Mouse (Mus musculus): Measurements from ENCODE around the gene Spg20.

Gene Spg20

DNA sequence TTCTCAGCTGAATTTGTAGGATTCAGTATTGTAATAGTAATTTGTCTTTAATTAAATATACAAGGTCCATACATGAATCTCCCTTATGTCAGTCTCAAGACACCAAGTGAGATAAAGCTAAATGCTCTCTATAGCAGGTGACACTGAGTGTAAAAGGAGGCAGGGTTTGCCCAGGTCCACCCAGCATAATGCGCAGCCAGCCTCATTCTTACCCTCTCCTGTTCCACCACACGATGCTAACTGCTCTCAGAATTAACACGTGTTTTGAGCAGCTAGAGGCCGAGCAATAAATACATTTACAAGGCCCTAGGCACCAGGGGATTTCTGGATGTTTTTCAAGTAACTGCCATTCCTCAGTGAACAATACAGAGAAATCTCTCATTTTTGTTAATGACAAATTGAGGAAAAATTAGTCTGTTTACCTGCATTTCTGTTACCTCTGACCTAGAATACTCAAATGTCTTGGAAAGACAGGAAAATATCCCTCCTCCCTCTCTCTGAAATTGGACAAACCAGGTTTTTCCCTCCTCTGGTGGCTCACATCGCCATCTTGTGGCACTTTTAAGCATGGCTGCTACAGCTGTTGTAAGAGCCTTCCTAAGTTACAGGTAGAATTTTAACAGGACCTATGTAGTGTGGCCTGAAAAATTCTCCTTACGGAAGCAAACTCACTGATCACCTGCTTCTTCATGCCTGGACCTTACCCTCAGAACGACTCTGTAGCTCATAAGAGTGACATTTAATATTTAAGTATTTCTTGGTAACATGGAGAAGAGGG, 39.9 kb downstream of the Spg20 start:
- no peak for DNase-seq (ENCODE audit: low read depth)

GRCm38 (mm10) chr3:55152673-55153334, 40.9 kb downstream of the Spg20 start:
- DNase-seq (ENCODE audit: low read depth): no peak

DNA sequence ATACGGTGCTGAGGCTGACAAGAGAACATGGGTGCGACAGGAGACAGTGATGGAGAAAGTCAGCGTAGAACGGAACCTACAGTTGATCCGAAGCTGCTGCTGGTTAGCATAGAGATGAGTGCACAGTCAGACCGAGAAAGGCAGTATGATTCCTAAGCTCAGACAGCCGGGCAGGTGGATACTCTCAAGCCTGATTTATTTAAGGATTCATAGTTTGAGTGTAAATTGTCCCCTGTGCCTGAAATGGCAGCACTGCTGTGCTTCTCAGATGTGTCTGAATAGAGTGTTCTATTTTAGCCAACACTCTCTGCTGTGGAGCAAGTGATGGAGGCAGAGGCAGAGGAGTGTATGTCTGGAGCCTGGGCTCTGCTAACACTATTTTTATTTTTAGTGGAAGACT, 42.3 kb downstream of the Spg20 start:
- no peak for DNase-seq (ENCODE audit: low read depth)

DNA sequence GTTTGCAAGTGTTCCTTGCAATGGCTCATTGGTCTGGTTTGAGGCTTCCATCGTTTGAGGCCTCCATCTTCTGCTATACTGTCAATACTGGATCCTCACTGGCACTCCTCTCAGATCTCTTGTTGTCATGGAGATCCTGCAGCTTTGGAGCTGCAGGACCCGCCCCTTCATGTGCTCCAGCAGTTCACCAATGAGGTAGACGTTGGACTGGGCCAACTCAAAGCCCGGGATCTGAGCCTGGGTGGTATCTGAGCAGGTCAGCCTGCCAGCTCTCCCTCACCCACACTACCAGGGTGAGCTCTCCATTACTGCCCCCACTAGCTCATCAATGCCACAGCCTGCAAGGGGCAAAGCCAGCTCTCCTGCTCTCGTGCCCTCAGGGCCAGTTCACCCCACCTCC, 45.5 kb downstream of the Spg20 start:
- no peak for DNase-seq (ENCODE audit: low read depth)

DNA sequence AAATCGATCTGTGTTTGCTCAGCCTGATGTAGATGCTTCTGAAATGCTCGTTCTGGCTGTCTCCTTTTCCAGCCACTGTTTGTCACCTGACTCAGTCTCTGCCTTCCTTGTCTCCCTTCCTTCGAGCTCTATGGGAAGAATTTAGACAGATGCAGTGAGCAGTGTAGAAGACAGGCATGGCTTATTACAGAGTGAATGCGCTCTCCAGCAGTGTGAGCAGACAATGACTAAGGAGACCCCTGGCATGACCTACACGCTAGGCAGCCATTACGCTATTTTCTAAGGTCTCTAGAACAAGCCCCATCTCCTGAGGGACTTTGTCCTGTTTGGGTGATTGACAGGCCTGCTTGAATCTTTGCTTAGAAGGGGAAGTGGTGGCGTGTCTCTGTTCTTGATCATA, 49.2 kb downstream of the Spg20 start:
- no peak for DNase-seq (ENCODE audit: low read depth)

GRCm38 (mm10) chr3:55163510-55163909, 51.6 kb downstream of the Spg20 start:
- DNase-seq (ENCODE audit: low read depth): no peak

DNA sequence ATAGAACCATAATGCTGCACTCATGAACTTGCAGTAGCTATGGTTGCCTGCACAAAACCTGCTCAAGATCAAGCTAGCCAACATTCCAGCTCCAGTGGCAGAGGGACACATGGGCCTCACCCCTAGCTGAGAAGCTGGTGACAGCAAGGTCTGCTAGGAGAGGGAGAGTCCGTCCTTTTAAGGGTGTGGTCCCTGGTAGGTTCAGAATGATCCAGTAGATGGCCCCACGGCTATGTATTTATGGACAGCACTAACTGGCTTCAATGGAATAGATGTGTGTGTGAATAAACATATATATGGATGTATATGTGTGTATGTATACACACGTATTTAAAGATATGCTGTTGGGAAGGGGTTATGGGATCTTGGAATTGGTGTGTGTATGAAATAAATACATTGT, 60.6 kb downstream of the Spg20 start:
- DNase-seq (ENCODE audit: low read depth): no peak

DNA sequence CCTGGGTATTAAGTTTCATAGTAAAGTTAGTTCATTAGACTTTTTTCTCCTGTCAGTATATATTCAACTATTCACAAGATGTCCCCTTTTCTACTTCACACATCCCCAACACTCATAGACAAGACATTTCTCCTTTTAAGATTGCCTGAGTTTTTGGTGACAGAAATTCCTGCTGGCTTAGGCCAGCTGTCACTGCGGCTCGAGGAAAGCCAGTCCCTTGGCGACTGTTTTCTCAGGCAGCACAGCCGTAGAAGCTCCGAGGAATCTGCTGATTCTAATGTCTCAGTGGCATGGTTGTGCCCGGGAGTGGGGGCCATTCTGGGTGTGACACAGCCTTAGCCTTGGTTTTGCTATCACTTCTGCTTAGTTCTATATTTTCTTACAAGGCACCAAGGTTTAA, 65.4 kb downstream of the Spg20 start:
- no peak for DNase-seq (ENCODE audit: low read depth)

GRCm38 (mm10) chr3:55181766-55182165, 69.9 kb downstream of the Spg20 start, which contains the start of gene Sohlh2:
TSS of gene Sohlh2 (plus strand) at chr3:55182028.
- DNase-seq (ENCODE audit: low read depth): no peak

Measured in fibroblast of lung, adult 2 months (primary cell).